Mouse (Mus musculus) erythroblast, embryonic 14.5 days (primary cell): ENCODE data around the gene Wwox. TPM values are rescaled to one million over a fixed set of nuclear protein-coding genes. Genes with fewer than 3 reads are reported as not detected.

Source experiments
- H3K27me3 ChIP-seq: 2 replicates; pipeline ENCODE4 v1.6.1; 2012; ENCODE audit warnings: inconsistent platforms; ENCODE audit not compliant: control insufficient read depth
- H3K36me3 ChIP-seq: 2 replicates; pipeline ENCODE4 v1.6.1; 2012; ENCODE audit warnings: mild to moderate bottlenecking, inconsistent platforms; ENCODE audit not compliant: control insufficient read depth
- H3K4me1 ChIP-seq: 2 replicates; pipeline ENCODE4 v1.6.1; 2012; ENCODE audit warnings: inconsistent platforms; ENCODE audit not compliant: control insufficient read depth
- H3K4me3 ChIP-seq: replicated peaks from 2 replicates; pipeline ENCODE3; 2012; ENCODE audit warnings: moderate library complexity, mild to moderate bottlenecking, inconsistent platforms
- H3K9me3 ChIP-seq: 2 replicates; pipeline ENCODE4 v1.6.1; 2012; ENCODE audit warnings: low read length, inconsistent platforms, mixed read lengths; ENCODE audit not compliant: control insufficient read depth
- GATA1 ChIP-seq: IDR thresholded peaks from 2 replicates; pipeline ENCODE4 v1.6.1; 2012; ENCODE audit warnings: low read length, inconsistent platforms, mixed read lengths
- TAL1 ChIP-seq: IDR thresholded peaks from 3 replicates; pipeline ENCODE4 v1.6.1; 2012; ENCODE audit warnings: low read length, inconsistent platforms, mixed read lengths
- polyA plus RNA-seq: library from polyadenylated mRNA; stranded (reverse); fragments of >175 nt; gene quantifications from 2 replicates; pipeline ENCODE4 v1.2.3, GENCODE M21; 2012

Wwox gene
- polyA plus RNA-seq, 1 experiment = 0.18 TPM

- Histone ChIP-seq H3K27me3 (no peaks in the 10 kb centered on the region), H3K9me3 (no peaks in the 10 kb centered on the region), H3K4me3 (no peak overlapping the region), H3K4me1 (no peaks in the 10 kb centered on the region), H3K36me3 (no peaks in the 10 kb centered on the region)
- TF ChIP-seq GATA1 (no peak), TAL1 (no peak)
These were observed 580.2 kb downstream of the Wwox start for GRCm38 (mm10) chr8:115019661-115020060.

GRCm38 (mm10) chr8:115021731-115022130 is 582.3 kb downstream of the Wwox start:
- no peaks in the 10 kb centered on the region for H3K9me3 ChIP-seq
- H3K4me1 ChIP-seq = no peaks in the 10 kb centered on the region
- H3K36me3 ChIP-seq = no peaks in the 10 kb centered on the region

GRCm38 (mm10) chr8:115024062-115024461 is 584.6 kb downstream of the Wwox start:
- no peaks in the 10 kb centered on the region for H3K27me3 ChIP-seq
- no peaks in the 10 kb centered on the region for H3K4me1 ChIP-seq
- no peaks in the 10 kb centered on the region for H3K9me3 ChIP-seq
- H3K4me3 ChIP-seq = no peak overlapping the region
- TF ChIP-seq GATA1 = no peak
- no peak for TF ChIP-seq TAL1
- H3K36me3 ChIP-seq = no peaks in the 10 kb centered on the region

More at GRCm38 (mm10) chr8:115021731-115022130, 582.3 kb downstream of the Wwox start:
- Histone ChIP-seq H3K27me3 (no peaks in the 10 kb centered on the region), H3K4me3 (no peak overlapping the region)
- no peak for TF ChIP-seq GATA1
- no peak for TF ChIP-seq TAL1

- H3K9me3 ChIP-seq = no peaks in the 10 kb centered on the region
- no peaks in the 10 kb centered on the region for H3K4me1 ChIP-seq
- no peak overlapping the region for H3K4me3 ChIP-seq
- H3K27me3 ChIP-seq = no peaks in the 10 kb centered on the region
- no peak for TF ChIP-seq TAL1
- no peak for TF ChIP-seq GATA1
- H3K36me3 ChIP-seq = no peaks in the 10 kb centered on the region
These were observed 586.1 kb downstream of the Wwox start for GRCm38 (mm10) chr8:115025390-115026098.

- TF ChIP-seq TAL1 = no peak
- TF ChIP-seq GATA1 = no peak
- Histone ChIP-seq H3K4me1 (no peaks in the 10 kb centered on the region), H3K27me3 (no peaks in the 10 kb centered on the region), H3K9me3 (no peaks in the 10 kb centered on the region), H3K4me3 (no peak overlapping the region), H3K36me3 (no peaks in the 10 kb centered on the region)
These were observed 586.7 kb downstream of the Wwox start for GRCm38 (mm10) chr8:115026201-115026600.

- H3K36me3 ChIP-seq = no peaks in the 10 kb centered on the region
- H3K9me3 ChIP-seq = no peaks in the 10 kb centered on the region
- H3K4me3 ChIP-seq = no peak overlapping the region
- H3K4me1 ChIP-seq = no peaks in the 10 kb centered on the region
- no peaks in the 10 kb centered on the region for H3K27me3 ChIP-seq
- TF ChIP-seq GATA1 (no peak), TAL1 (no peak)
These were observed 593.7 kb downstream of the Wwox start for GRCm38 (mm10) chr8:115033194-115033593.

- H3K4me1 ChIP-seq = no peaks in the 10 kb centered on the region
- TF ChIP-seq GATA1 (no peak), TAL1 (no peak)
- no peak overlapping the region for H3K4me3 ChIP-seq
- no peaks in the 10 kb centered on the region for H3K27me3 ChIP-seq
- no peaks in the 10 kb centered on the region for H3K9me3 ChIP-seq
- H3K36me3 ChIP-seq = no peaks in the 10 kb centered on the region
These were observed 596.6 kb downstream of the Wwox start for GRCm38 (mm10) chr8:115036016-115036415.

- no peaks in the 10 kb centered on the region for H3K9me3 ChIP-seq
- no peaks in the 10 kb centered on the region for H3K27me3 ChIP-seq
- TF ChIP-seq GATA1 (no peak), TAL1 (no peak)
- no peak overlapping the region for H3K4me3 ChIP-seq
- no peaks in the 10 kb centered on the region for H3K4me1 ChIP-seq
- H3K36me3 ChIP-seq = no peaks in the 10 kb centered on the region
These were observed 599.0 kb downstream of the Wwox start for GRCm38 (mm10) chr8:115038426-115038825.

- no peaks in the 10 kb centered on the region for H3K4me1 ChIP-seq
- H3K36me3 ChIP-seq = no peaks in the 10 kb centered on the region
- H3K4me3 ChIP-seq = no peak overlapping the region
- TF ChIP-seq TAL1 = no peak
- TF ChIP-seq GATA1 = no peak
- no peaks in the 10 kb centered on the region; the same call in 1 of the 2 replicates for H3K9me3 ChIP-seq
- H3K27me3 ChIP-seq = no peaks in the 10 kb centered on the region
These were observed 606.3 kb downstream of the Wwox start for GRCm38 (mm10) chr8:115045746-115046145.

- TF ChIP-seq TAL1 = no peak
- TF ChIP-seq GATA1 = no peak
- peaks cover 3% of the 10 kb centered on the region; the same call in 1 of the 2 replicates for H3K9me3 ChIP-seq
- no peaks in the 10 kb centered on the region for H3K4me1 ChIP-seq
- H3K4me3 ChIP-seq = no peak overlapping the region
- H3K27me3 ChIP-seq = no peaks in the 10 kb centered on the region
- no peaks in the 10 kb centered on the region for H3K36me3 ChIP-seq
These were observed 607.0 kb downstream of the Wwox start for GRCm38 (mm10) chr8:115046496-115046895.
